Mouse (Mus musculus) B cell, adult (primary cell): ENCODE measurements around the gene Jund. TPM values are rescaled to one million over a fixed set of nuclear protein-coding genes. Genes with fewer than 3 reads are reported as not detected.

ENCODE experiments used
- total RNA-seq: library from RNA; stranded (reverse); gene quantifications from 4 replicates; pipeline ENCODE4 v1.2.4, GENCODE M21; 2023; ENCODE audit not compliant: inconsistent age

Gene Jund
- total RNA-seq: 2,155 to 2,567 TPM (median 2,406 TPM) in 4 replicates

GRCm38 (mm10) chr8:70698310-70699109, at the start of gene Jund:
Jund (plus strand) TSS chr8:70698949.

GRCm38 (mm10) chr8:70660273-70660725, 38.5 kb upstream of the Jund start, which contains the start of gene Pgpep1:
Pgpep1 (minus strand) TSS chr8:70660388.

GRCm38 (mm10) chr8:70673079-70673856, 25.5 kb upstream of the Jund start, which contains the start of gene Lsm4:
Lsm4 (plus strand) TSS chr8:70673248.

DNA sequence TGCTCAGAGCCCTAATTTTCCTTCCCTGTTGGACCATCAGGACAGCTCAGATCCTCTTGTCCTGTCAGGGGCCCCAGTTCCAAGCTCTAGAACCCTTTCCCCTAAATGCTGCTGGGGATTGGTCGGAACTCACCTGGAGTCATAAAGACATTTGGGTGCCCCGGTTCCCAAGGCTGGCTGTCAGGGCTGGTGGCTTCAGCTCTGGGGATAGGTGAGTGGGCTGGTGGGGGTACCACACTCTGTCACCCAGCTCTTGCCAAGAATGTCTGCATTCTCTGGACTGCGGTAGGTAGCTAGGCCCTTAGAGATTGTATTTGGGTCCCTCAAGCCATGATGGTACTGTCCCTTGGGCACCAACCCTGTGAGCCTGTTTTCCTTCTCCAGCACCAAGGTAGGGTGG, 4.5 kb downstream of the Jund start, which contains the start of gene Iqcn:
Iqcn (plus strand) TSS at position 171 of the 400 bp plus-strand sequence.

DNA sequence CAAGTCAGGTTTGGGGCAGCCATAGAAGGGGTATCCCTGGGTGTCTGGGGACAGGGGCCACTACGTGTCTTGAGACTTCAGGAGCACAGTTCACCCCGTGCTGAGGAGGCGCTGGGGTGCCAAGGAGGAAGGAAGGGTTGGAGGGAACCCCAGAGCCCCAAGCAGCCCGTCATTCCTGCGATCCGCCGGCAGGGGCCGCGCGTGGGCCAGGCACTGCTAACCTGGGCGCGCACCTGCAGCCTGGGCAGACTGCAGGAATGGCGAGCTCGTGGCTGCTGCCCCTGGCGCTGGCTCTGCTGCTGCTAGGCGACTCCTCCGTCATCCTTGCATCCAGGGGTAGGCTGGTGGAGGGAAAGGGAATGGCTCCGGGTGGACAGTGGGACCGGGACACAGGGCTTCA, 19.5 kb downstream of the Jund start, which contains the start of gene Gm3336:
Gm3336 (plus strand) TSS at position 247 of the 400 bp plus-strand sequence.

DNA sequence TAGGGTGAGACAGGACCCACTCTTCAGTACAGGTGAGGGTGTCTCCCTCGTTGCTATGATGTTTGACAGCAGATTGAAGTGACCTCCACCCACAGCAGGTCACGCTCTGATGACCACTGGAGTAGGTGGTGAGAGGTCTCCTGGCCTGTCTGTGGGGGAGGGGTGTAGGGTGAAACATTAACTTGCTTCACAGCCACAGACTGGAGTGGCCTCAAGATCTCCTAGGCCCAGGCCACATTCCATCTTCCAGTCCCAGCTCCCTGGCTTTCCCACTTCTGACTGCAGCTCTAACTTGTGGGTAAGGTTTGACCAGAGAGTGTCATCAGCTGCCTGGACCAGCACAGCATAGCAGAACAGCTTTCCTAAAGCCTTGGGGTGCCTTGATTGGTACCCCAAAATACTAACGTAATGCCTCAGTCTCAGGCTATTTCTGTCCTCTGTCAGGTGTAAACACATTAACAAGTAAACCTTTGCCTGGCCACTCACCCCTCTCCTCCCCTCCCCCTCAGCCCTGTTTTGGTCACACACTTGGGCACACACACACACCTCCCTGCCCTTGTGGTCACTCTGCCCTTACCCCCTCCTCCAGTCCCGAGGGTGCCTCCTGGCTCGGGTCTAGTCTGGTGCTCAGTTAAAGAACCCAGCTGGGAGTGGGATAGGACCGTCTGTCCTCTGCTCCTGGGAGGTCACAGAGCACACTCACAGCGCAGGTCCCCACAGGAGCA, 24.9 kb downstream of the Jund start, which contains the start of gene Pde4c:
Pde4c (plus strand) TSS at position 235 of the 725 bp plus-strand sequence.

Other genes starting within 250 kb of the Jund start
- gene Klhl26, start 222.0 kb upstream of the Jund start, total RNA-seq: 7.3 to 8.5 TPM (median 7.7 TPM) in 4 replicates
- not detected in 4 replicates for gene Tmem59l, start 211.6 kb upstream of the Jund start, total RNA-seq
- gene Crlf1, start 205.8 kb upstream of the Jund start, total RNA-seq: 1.4 TPM in 1 of 4 replicates, not detected in the others
- 28.9 to 47.2 TPM (median 37.2 TPM) in 4 replicates for gene Rex1bd, start 192.2 kb upstream of the Jund start, total RNA-seq
- 2,371 to 2,974 TPM (median 2,811 TPM) in 4 replicates for gene Uba52, start 188.1 kb upstream of the Jund start, total RNA-seq
- gene Fkbp8, start 171.2 kb upstream of the Jund start, total RNA-seq: 246 to 268 TPM (median 258 TPM) in 4 replicates
- gene Kxd1, start 171.0 kb upstream of the Jund start, total RNA-seq: 54.8 to 67.2 TPM (median 60.8 TPM) in 4 replicates
- 27.0 to 37.0 TPM (median 32.5 TPM) in 4 replicates for gene Ell, start 159.5 kb upstream of the Jund start, total RNA-seq
- gene Isyna1, start 104.6 kb upstream of the Jund start, total RNA-seq: 95.3 to 112 TPM (median 100 TPM) in 4 replicates
- gene Ssbp4, start 90.1 kb upstream of the Jund start, total RNA-seq: 61.1 to 68.9 TPM (median 66.7 TPM) in 4 replicates
- 4.0 to 6.8 TPM (median 5.4 TPM) in 4 replicates for gene Lrrc25, start 82.8 kb upstream of the Jund start, total RNA-seq
- gene Gdf15, start 66.5 kb upstream of the Jund start, total RNA-seq: not detected in 4 replicates
- 7.3 to 13.8 TPM (median 11.9 TPM) in 4 replicates for gene Pgpep1, start 38.6 kb upstream of the Jund start, total RNA-seq
- 110 to 142 TPM (median 130 TPM) in 4 replicates for gene Lsm4, start 25.7 kb upstream of the Jund start, total RNA-seq
- gene Iqcn, start 4.5 kb downstream of the Jund start, total RNA-seq: 40.3 to 68.5 TPM (median 46.5 TPM) in 4 replicates
- gene Gm3336, start 19.6 kb downstream of the Jund start, total RNA-seq: 0.87 to 2.4 TPM in 2 of 4 replicates, not detected in the others
- 2.7 to 6.0 TPM (median 3.9 TPM) in 4 replicates for gene Pde4c, start 24.8 kb downstream of the Jund start, total RNA-seq
- 8.1 to 11.7 TPM (median 10.3 TPM) in 4 replicates for gene Rab3a, start 55.7 kb downstream of the Jund start, total RNA-seq
- gene Mpv17l2, start 62.0 kb downstream of the Jund start, total RNA-seq: 23.5 to 28.2 TPM (median 25.8 TPM) in 4 replicates
- gene Pik3r2, start 77.8 kb downstream of the Jund start, total RNA-seq: 23.1 to 25.4 TPM (median 24.1 TPM) in 4 replicates
- gene Mast3, start 106.1 kb downstream of the Jund start, total RNA-seq: 195 to 225 TPM (median 218 TPM) in 4 replicates
- gene Il12rb1, start 109.5 kb downstream of the Jund start, total RNA-seq: 0.70 to 2.7 TPM (median 1.5 TPM) in 4 replicates
- gene Arrdc2, start 140.8 kb downstream of the Jund start, total RNA-seq: 19.3 to 21.0 TPM (median 20.2 TPM) in 4 replicates
- 0.15 to 0.18 TPM in 2 of 4 replicates, not detected in the others for gene Kcnn1, start 164.3 kb downstream of the Jund start, total RNA-seq
- 36.9 to 45.2 TPM (median 43.9 TPM) in 4 replicates for gene Ccdc124, start 175.0 kb downstream of the Jund start, total RNA-seq
- not detected in 4 replicates for gene Slc5a5, start 193.8 kb downstream of the Jund start, total RNA-seq
- gene Rpl18a, start 198.5 kb downstream of the Jund start, total RNA-seq: 4,077 to 4,166 TPM (median 4,161 TPM) in 4 replicates
- 54.1 to 74.7 TPM (median 67.4 TPM) in 4 replicates for gene Map1s, start 207.0 kb downstream of the Jund start, total RNA-seq